Mouse (Mus musculus) thymus, adult 2 months (tissue): ENCODE results near the gene Pygl. TPM values are rescaled to one million over a fixed set of nuclear protein-coding genes. Genes with fewer than 3 reads are reported as not detected.
"Not testable (repeated sequence)": the region's sequence is repeated elsewhere in the genome, so short reads cannot be mapped to it uniquely, and the experiment has no call there.

ENCODE experiments used
- DNase-seq: peaks from one replicate; pipeline ENCODE4 v3.0.0; 2021
- H3K27ac ChIP-seq: fragments of 200-500 bp; 2 replicates; pipeline ENCODE4 v1.5.1; 2012; ENCODE audit warnings: low read length, control low read depth; ENCODE audit not compliant: control insufficient read depth, insufficient read depth
- H3K27me3 ChIP-seq: fragments of 200-500 bp; 2 replicates; pipeline ENCODE4 v1.6.1; 2012; ENCODE audit warnings: mild to moderate bottlenecking, low read length, moderate library complexity, mixed read lengths; ENCODE audit not compliant: control insufficient read depth, insufficient read depth
- H3K36me3 ChIP-seq: fragments of 200-500 bp; 2 replicates; pipeline ENCODE4 v1.6.1; 2012; ENCODE audit warnings: mild to moderate bottlenecking, low read length, moderate library complexity; ENCODE audit not compliant: control insufficient read depth, insufficient read depth
- H3K4me1 ChIP-seq: fragments of 200-500 bp; replicated peaks from 2 replicates; pipeline ENCODE4 v1.6.1; 2012; ENCODE audit warnings: low read length; ENCODE audit not compliant: control insufficient read depth, insufficient read depth
- H3K4me3 ChIP-seq: fragments of 200-500 bp; 2 replicates; pipeline ENCODE4 v1.5.1; 2012; ENCODE audit warnings: mild to moderate bottlenecking, low read length, control low read depth, moderate library complexity; ENCODE audit not compliant: control insufficient read depth, insufficient read depth
- CTCF ChIP-seq: fragments of 200-500 bp; IDR thresholded peaks from 2 replicates; pipeline ENCODE4 v1.5.1; 2012; ENCODE audit warnings: mild to moderate bottlenecking, control low read depth, low read length, moderate library complexity, borderline replicate concordance; ENCODE audit not compliant: control insufficient read depth, poor library complexity, insufficient read depth; ENCODE audit errors: extremely low read depth
- POLR2A ChIP-seq: fragments of 200-500 bp; IDR thresholded peaks from 2 replicates; pipeline ENCODE4 v1.6.1; 2012; ENCODE audit warnings: mild to moderate bottlenecking, low read length, control low read depth, moderate library complexity; ENCODE audit not compliant: control insufficient read depth, poor library complexity, insufficient read depth; ENCODE audit errors: extremely low read depth
- whole genome bisulfite sequencing: fragments of 180-500 bp; shearing (Covaris S2); methylation state at CpG from one replicate; pipeline ENCODE4 v1.1.7; 2018; 5-methylcytosine and 5-hydroxymethylcytosine counted together
- polyA plus RNA-seq: library from polyadenylated mRNA; depleted of rRNA; stranded (reverse); fragments of >200 nt; gene quantifications from 2 replicates; pipeline ENCODE4 v1.2.3, GENCODE M21; 2012

Gene Pygl
- polyA plus RNA-seq, 1 experiment, result 19.7 TPM

GRCm38 (mm10) chr12:70196341-70196740 lies 34.9 kb downstream of the Pygl start:
- Histone ChIP-seq H3K27me3 (no peaks in the 10 kb centered on the region), H3K36me3 (no peaks in the 10 kb centered on the region), H3K4me3 (no peak overlapping the region), H3K27ac (no peak overlapping the region), H3K4me1 (no peaks in the 10 kb centered on the region)
- 91% methylated on average over 5 of the region's 5 CpGs for WGBS
- TF ChIP-seq CTCF, result no peak
- no peak for TF ChIP-seq POLR2A
- no peak for DNase-seq

GRCm38 (mm10) chr12:70195426-70195825 lies 35.9 kb downstream of the Pygl start:
- 98% methylated on average over 6 of the region's 6 CpGs for WGBS
- Histone ChIP-seq H3K4me3 (no peak overlapping the region), H3K27me3 (no peaks in the 10 kb centered on the region), H3K36me3 (no peaks in the 10 kb centered on the region), H3K4me1 (no peaks in the 10 kb centered on the region), H3K27ac (no peak overlapping the region)
- TF ChIP-seq POLR2A, result no peak
- TF ChIP-seq CTCF, result no peak
- DNase-seq, result no peak

- DNase-seq, result no peak
- Histone ChIP-seq H3K4me3 (no peak overlapping the region), H3K27me3 (no peaks in the 10 kb centered on the region), H3K36me3 (no peaks in the 10 kb centered on the region), H3K27ac (no peak overlapping the region), H3K4me1 (no peaks in the 10 kb centered on the region)
- TF ChIP-seq POLR2A (no peak), CTCF (no peak)
- WGBS, result 83% methylated on average over 19 of the region's 19 CpGs
Measured at GRCm38 (mm10) chr12:70192267-70192727, 39.0 kb downstream of the Pygl start.

- no peaks in the 10 kb centered on the region for H3K27me3 ChIP-seq
- no peaks in the 10 kb centered on the region for H3K36me3 ChIP-seq
- no peak for TF ChIP-seq CTCF
- TF ChIP-seq POLR2A, result no peak
- H3K4me3 ChIP-seq, result no peak overlapping the region
- 94% methylated on average over 22 of the region's 22 CpGs for WGBS
- no peak for DNase-seq
- no peaks in the 10 kb centered on the region for H3K4me1 ChIP-seq
- H3K27ac ChIP-seq, result no peak overlapping the region
Measured at GRCm38 (mm10) chr12:70184173-70184783, 47.0 kb downstream of the Pygl start.

GRCm38 (mm10) chr12:70183507-70183906 lies 47.8 kb downstream of the Pygl start:
- WGBS, result 97% methylated on average over 8 of the region's 8 CpGs
- H3K4me1 ChIP-seq, H3K36me3 ChIP-seq, DNase-seq, H3K4me3 ChIP-seq, H3K27ac ChIP-seq, H3K27me3 ChIP-seq: not testable (repeated sequence)

GRCm38 (mm10) chr12:70169969-70170368 lies 61.3 kb downstream of the Pygl start:
- Histone ChIP-seq H3K4me1 (no peaks in the 10 kb centered on the region), H3K27ac (no peak overlapping the region), H3K27me3 (no peaks in the 10 kb centered on the region), H3K36me3 (no peaks in the 10 kb centered on the region), H3K4me3 (no peak overlapping the region)
- no peak for TF ChIP-seq POLR2A
- TF ChIP-seq CTCF, result no peak
- 92% methylated on average over 1 of the region's 1 CpGs for WGBS
- DNase-seq, result no peak

- Histone ChIP-seq H3K4me1 (no peaks in the 10 kb centered on the region; the same call in 1 of the 2 replicates), H3K27me3 (no peaks in the 10 kb centered on the region), H3K36me3 (no peaks in the 10 kb centered on the region), H3K27ac (no peak overlapping the region), H3K4me3 (no peak overlapping the region)
- WGBS, result 91% methylated on average over 4 of the region's 4 CpGs
- DNase-seq, result no peak
- no peak for TF ChIP-seq POLR2A
- no peak for TF ChIP-seq CTCF
Measured at GRCm38 (mm10) chr12:70167950-70168349, 63.3 kb downstream of the Pygl start.
